Mouse (Mus musculus): Measurements from ENCODE around the gene Aftph.

GRCm38 (mm10) chr11:20644166-20644565 lies 97.2 kb downstream of the Aftph start:
- TF ChIP-seq POLR2A (IDR thresholded peaks at IDR 0.05; ENCODE audit: borderline replicate concordance, extremely low read depth, low read depth, low read length) (no peak), CTCF (IDR thresholded peaks at IDR 0.05; ENCODE audit: insufficient read depth, low read length) (no peak)
